Mouse (Mus musculus): Measurements from ENCODE around the gene Chkb.

The Chkb gene

DNA sequence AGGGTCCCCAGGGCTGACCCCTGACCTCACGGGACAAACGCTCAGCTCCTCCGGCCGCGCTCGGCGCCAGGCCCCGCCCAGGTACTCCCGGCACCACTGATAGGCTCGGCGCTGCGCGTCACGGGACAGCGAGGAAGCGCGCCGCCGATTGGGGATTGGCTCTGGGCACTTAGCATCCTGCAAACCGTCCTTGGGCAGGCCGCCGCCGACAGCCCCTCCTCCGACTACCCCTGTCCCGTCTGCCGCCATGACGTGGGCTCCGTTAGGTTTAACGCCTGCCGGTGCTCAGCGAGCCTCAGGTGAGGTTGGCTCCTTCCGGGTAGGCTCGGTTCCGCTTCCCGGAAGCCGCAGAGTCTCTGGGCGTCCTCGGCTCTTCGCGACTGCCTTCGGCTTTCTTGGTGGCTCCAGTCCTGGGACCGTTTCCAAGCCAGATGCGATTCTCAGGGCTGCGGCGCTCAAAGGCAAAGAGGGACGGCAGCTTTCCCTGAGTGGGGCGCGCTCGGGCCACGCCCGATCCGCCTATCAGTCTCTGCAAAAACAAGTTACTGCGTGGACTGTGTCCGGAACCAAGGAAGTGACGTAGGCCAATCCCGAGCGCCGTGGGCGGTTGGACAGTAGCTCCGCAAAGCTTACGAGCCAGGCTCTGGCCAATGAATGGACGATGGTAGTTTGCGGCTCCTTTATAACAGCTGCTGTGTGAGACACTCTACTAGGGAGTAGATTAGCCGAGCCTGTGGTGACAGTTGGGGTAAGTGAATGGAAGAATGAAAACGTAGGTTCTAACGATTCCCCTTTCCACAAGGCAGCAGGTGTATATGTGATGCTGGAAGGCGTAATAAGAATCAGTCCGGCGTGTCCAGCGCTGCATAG, at the start of gene Chkb, which contains the start of the genes C730034F03Rik and Gm44502:
Chkb (minus strand) TSS at position 557 of the 870 bp plus-strand sequence.
C730034F03Rik (plus strand) TSS at position 238 of the 870 bp plus-strand sequence.
Gm44502 (minus strand) TSS at position 345 of the 870 bp plus-strand sequence.
- peak; percentile 90 for DNase-seq (ENCODE audit: low spot score)

DNA sequence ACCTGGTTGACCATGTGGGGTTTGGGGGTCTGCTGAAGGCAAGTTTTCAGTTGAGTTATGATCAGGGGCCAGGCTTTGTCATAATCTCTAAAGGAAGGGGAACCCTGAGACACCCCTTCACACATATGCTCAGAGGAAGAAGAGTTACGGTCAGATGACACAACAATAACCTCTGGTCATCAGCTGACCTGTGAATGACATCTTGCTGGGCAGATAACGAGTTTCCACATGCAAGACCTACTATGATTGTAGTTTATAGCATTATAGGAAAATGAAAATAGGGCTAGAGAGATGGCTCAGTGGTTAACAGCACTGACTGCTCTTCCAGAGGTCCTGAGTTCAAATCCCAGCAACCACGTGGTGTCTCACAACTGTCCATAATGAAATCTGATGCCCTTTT, 48.9 kb upstream of the Chkb start:
- no peak for DNase-seq (ENCODE audit: low spot score)

DNA sequence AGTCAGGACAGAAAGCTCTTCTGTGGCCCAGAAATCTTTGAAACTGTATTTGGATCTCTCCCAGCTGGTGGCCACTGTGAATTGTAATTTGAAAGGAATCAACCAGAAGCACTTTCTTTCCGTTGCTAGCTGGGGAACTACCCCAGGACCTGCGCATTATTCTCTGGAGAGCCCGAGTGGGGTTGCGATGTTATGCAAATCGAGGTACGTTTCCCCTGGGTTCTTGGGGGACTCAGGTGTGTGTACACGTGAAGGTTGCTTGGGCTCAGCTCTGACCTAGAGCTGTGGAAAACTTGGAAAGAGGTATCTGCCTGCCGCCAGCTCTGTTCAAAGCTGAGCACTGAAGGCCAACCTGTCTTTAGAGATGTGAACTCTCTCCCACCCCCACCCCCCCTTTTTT, 48.1 kb upstream of the Chkb start:
- DNase-seq (ENCODE audit: low spot score), result no peak

DNA sequence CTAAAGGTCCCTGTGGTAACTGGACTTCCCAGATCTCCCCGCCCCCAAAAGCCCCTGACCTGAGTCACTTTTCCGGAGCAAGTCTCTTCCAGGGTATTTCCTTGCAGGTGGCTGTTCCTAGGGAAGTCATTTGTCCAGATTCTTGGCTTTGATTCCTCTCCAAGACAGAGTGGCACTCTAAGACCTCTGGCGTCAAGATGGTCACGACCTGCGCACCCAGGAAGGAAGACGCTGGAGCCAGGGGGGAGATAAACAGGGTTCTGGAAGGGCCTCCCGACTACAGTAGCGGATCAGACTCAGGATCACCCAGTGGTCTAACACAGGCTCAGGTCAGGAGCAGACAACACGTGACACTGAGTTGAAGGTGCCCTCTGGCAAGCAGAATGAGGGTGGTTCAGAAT, 47.4 kb upstream of the Chkb start, which contains the start of gene Arsa:
Arsa (minus strand) TSS at position 335 of the 401 bp plus-strand sequence.
- no peak for DNase-seq (ENCODE audit: low spot score)

DNA sequence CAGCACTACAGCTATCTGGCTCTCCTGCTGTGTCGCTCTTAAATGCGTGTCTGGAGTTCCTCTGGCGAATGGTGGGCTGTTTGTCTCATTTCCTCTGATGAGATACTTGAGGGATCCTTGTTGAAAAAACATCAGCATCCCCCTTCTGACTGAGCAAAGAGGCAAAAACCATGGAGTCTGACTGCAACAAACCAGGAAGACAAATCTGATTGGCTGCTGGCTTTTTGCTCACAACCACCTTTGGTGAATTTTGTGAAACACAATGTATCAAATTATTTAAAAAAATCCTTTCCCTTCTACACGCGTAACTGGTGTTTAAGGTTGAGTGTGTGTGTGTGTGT, 46.7 kb upstream of the Chkb start:
- no peak for DNase-seq (ENCODE audit: low spot score)

DNA sequence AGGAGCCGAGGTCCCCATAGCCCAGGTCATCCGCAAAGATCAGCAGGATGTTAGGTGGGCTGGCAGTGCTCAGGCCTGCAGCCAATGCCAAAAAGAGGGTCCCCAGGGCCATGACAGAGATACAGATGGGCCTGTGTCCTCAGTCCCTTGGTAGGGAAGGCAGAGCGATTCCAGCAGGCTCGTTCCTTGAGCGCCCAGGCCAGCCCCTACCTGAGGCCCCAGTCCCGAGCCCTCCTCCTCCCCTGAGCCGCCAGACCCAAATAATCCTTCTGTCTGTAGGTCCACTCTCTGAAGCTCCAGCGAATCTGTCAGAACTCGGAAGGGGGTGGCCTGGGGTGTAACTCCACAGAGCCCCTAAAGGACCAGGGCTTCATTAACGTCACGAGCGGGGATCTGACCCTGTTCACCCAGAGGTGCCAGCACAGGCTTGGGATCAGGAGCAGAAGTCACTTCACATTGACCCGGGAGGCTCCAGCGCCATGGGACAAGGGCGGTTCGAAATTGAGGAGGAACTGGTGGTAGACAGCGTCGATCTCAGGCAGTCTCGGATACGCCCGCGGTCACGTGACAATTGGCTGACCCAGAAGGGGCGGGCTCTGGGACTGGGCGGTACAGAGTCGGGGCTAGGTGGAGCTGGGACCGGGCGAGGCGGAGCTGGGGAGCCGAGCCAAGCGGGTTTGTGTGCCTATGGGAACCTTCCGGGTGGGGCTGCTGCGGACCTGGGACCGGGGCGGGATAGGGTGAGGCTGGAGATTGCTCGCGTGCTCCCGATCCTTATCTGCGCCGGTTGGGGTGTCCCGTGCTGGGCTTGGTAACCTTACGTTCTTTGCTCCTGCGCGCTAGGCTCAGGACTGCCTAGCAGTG, 46.1 kb upstream of the Chkb start:
- peak; percentile 81 for DNase-seq (ENCODE audit: low spot score)

DNA sequence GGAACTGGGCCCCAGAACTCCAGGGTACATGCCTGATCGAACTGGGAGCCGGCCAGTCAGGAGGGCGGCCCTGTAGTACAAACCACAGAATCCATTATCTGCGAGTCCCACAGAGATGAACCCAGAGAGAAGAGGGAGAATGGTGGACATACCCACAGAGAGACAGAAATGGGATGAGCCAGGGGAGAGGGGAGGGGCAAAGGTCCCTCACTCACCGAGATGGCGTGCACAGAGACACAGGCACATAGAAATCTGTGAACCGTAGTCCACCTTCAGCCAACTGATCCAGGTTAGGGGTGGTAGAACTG, 45.5 kb upstream of the Chkb start:
- DNase-seq (ENCODE audit: low spot score), result no peak

DNA sequence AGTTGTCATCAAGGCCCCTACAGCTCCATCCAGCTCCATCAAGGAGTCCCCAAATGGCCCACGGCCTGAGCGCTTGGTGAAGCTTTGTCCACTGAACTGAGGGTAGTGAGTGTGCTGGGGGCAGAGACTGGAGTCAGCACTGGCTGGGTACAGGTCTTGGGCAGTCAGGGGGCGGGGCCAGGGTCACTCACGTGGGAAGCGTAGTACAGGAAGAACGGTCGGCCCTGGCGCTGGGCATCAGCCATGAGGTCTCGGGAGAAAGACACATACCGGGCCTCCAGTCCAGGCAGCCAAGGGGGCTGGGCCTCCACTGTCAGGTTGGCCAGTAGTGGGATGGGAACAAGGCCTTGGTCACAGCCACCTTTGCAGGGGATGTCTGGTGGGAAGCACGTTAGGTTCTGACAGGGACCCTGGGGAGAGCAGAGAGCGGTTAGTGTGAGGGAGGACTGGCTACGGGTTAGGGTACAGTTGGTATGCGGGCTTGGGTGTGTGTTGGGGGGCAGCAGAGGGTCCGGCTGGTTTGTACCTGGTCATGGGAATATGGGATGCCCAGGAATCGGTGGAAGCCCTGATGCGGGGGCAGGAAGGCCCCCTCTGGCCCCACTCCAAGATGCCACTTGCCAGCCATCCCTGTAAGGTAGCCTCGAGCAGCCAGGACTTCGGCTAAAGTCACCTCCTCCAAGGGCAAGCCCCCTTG, 45.0 kb upstream of the Chkb start:
- no peak for DNase-seq (ENCODE audit: low spot score)

DNA sequence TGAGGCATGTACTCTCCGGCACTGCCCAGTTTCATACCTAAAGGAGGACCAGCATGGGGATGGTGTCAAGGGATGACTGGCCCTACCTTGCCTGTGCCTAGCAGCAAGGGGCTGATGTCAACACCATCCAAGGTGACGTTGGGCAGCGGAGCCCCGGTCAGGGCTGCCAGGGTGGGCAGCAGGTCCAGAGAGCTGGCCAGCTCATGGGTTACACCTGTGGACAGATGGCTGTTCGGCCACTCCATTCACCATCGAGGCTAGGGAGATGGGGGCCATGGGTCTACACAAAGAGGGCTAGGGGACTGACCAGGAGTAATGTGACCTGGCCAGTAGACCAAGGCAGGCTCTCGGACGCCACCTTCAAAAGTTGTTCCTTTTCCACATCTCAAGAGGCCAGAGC, 44.2 kb upstream of the Chkb start:
- no peak for DNase-seq (ENCODE audit: low spot score)

DNA sequence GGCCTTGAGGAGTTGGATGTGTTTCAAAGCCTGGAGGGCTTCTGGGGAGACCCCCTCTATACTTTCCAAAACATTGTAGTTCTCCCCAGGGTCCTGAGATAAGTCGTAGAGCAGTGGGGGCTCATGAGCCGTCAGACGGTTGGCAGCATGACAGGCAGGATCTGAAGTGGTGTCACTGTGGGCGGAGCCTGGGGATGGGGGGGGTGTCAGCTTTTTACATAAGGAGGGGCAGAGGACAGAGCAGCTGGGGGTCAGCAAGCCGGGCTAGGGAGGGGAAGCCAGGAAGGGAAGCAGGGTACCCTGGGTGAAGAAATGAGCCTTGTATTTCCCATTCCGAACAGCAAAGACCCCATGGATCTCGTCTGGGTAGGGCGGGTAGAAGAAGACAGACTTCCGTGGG, 43.7 kb upstream of the Chkb start:
- DNase-seq (ENCODE audit: low spot score), result no peak

DNA sequence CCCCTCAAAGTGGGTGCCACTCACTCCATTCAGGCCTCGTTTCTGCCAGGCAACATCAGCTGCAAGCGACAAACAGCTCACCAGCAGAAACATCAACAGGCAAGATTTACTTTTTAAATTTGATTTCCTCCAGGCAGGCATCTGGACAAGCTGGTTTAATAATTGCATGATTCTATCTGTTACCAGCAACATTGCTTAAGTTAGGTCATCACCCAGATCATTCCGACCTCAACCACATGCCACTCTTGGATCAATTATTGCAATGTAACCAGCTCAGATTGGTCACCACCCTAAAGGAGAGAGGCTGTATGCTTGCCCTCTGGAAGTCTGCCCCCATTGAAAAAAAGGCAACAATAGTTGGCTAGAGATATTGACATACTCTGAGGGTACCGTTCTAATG, 41.8 kb upstream of the Chkb start:
- no peak for DNase-seq (ENCODE audit: low spot score)

DNA sequence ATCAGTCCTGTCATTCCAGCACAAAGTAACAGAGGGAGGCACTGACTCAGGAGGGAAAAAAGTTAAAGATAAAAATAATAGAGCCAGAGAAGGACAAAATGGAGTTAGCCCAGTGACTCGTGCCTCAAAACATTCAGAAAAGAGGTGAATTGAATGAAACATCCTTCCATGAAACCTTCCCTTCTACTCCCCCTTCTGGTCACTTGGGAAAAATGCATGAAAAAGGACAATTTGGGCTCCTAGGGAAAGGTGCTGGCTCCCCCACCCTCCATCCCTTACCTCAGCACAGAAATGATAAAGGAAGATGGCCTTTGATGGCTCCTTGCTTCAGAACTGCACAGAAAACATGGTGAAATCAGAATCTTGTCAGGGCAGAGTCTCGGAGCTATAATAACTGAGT, 38.9 kb upstream of the Chkb start:
- DNase-seq (ENCODE audit: low spot score), result no peak

DNA sequence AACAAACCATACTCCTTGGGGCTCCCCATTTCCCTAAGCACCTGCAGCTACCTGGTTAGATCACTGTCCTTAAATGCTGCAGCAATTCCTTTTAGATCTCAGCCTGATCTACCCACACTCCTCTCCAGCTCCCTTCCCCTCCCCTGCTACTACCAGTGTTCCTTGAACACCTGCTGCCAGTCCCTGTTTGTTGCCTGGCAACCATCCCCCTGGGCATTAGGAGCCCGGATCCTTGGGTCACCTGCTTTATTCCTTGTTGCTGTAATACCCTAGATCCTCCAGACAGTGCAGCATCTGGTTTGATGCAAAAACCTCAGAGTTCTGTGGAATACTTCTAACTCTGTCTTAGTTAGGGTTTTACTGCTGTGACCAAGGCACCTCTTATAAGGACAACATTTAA, 35.3 kb upstream of the Chkb start:
- no peak for DNase-seq (ENCODE audit: low spot score)

DNA sequence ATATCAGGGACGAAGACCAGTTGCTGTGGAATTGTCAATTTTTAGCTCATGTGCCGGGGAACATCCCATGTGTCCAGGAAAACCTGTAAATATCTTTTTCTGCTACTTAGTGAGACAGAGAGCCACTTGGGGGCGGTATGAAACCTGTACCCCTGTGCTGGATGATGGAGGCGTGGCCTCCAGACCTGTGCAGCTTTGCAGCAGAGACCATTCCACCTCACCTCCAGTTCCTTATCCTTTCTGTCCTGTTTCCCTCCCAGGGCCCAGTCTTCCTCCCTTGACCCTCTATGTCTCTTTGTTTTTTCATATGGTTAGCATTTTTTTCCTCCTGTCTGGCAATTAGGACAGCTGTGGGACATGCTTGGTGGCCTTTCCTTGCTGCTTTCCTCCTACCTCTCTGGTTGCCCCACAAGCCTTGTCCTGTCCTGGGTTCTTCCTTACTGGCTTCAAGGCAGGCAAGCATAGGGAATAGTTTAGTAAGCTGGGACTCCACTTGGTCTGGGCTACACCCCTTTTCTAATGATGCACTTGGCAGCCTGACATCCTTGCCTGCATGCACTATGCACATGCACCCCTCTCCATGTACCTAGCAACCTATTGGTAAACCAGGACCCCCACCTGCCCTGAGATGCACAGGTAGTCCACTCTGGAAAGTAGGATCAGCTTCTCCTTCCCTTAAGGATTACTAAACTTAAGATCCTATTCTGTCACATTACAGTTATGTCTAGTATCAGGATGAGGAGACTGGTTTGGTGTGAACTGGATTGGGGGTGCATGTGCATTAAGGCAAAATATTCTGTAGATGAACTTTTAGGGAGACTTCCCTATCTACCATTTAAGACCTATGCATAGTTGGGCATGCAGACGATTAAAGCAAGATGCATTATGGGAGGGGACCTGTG, 33.9 kb upstream of the Chkb start:
- no peak for DNase-seq (ENCODE audit: low spot score)

DNA sequence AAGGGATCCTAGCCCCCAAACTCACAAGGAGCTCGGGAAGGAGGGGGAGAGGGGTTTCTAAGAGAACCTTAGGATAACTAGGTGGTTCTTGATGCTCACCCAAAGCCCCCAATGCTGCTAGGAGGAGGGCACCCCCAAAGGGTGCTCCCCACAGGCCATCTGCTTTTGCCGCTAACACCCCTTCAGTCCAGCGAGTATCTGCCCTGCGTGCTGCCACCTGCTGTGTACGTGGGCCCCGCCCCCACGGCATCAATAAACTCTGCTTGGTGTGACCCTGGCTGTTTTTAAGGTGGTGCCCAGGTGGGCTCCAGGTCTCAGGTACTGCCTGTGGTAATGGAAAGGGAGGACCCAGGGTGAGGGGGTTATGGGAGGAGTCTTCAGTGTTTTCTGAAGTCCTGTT, 32.5 kb upstream of the Chkb start:
- DNase-seq (ENCODE audit: low spot score), result no peak

DNA sequence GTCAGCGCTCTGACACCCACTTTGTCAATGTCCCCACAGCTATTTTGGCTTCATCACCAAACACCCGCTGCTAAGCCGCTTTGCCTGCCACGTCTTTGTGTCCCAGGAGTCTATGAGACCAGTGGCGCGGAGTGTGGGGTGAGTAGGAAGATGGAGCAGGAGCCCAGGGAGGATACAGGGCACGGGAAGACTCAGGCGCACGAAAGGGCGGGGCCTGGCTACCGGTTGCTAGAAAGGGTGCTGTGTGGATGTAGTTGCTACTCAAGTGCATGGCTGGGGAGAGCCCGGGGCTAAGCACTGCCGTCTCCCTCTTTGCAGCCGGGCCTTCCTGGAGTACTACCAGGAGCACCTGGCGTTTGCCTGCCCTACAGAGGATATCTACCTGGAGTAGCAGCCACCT, 31.6 kb upstream of the Chkb start:
- DNase-seq (ENCODE audit: low spot score), result no peak

DNA sequence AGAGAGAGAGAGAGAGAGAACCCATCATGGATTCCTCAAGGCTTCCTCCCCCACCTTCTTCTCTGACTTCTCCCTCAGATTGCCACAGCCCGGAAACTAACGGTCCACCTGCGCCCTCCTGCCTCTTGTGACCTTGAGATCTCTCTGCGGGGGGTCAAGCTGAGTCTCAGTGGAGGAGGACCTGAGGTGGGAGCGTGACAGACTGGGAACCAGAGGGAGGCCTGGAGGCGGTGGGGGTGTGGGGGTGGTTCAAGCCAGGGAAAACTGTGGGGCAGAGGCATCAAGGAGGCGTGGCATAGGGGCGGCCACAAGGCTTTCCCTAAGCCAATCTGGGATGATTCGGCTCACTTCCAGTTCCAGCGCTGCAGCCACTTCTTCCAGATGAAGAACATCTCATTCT, 30.6 kb upstream of the Chkb start:
- no peak for DNase-seq (ENCODE audit: low spot score)

DNA sequence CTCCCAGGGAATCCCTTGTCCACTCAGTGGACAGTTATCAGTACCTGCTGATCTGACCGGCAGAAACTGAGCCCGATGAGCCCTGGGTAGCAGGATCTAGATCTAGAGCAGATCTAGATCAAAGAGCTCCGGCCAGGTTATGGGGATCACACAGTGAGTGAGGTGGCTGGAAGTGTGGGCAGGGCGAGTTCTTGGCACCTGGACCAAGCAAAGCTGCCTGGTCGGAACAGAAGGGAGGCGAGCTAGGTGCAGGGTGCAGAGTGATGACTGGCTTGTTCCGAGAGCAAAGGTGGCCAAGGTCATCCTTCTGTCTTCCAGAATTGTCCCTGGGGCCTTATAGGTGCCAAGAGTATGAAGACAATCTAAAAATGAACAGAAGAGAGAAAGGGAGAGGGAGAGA, 30.1 kb upstream of the Chkb start:
- no peak for DNase-seq (ENCODE audit: low spot score)

DNA sequence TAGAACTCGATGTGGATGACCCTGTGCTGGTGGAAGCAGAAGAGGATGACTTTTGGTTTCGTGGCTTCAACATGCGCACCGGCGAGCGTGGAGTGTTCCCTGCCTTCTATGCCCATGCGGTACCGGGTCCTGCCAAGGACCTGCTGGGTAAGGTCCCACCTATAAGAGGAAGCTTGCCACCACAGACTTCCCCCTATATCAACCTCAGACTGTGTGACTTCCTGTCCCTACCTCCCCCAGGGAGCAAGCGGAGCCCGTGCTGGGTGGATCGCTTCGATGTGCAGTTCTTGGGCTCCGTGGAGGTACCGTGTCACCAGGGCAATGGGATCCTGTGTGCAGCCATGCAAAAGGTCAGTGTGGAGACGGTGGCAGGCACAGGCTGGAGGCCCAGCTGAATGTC, 29.2 kb upstream of the Chkb start:
- no peak for DNase-seq (ENCODE audit: low spot score)

DNA sequence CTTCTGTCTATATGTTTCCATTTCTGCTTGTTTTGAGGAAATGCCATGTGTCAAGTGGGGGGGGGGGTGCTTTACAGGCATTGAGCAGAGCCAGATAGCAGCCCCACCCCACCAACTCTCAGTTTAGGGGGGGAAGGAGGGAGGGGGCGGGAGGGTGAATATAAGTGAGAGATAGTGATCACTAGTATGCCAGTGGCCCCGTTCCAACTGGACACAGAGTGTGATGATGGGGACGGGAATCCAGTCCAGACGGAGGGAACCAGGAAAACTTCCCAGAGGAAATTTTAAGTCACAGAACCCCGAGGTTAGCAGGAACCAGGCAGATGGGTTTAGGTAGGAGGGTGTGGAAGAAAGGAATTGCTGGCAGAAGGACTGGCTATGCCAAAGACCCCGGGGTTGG, 25.9 kb upstream of the Chkb start:
- no peak for DNase-seq (ENCODE audit: low spot score)

DNA sequence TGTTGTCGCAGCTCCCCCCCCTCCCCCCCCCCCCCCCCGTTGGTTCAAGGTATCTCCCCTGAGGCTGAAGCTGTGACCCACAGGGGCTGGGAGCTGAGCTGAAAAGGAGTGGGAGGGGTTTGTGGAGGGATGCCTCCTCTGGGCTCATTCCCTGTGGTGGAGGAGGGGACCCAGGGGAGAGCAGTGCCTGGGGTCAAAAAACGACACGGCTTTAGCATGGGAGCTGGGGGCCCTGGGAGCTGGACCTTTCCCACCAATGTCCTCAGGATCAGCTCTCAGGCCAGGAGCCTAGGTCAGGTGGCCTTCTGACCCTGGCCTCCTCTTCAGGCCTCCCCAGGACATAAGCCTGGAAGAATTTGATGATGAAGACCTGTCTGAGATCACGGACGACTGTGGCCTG, 25.1 kb upstream of the Chkb start:
- no peak for DNase-seq (ENCODE audit: low spot score)

All from layer of hippocampus, adult 9-10 months (tissue).